Mouse (Mus musculus): ENCODE results near the gene Ccdc62. TPM values are rescaled to one million over a fixed set of nuclear protein-coding genes. Genes with fewer than 3 reads are reported as not detected.

Ccdc62 gene
- polyA plus RNA-seq, 1 experiment from 2014 or later = 5.5 TPM

- Histone ChIP-seq H3K36me3 (ENCODE audit: control insufficient read depth, insufficient read depth, low read length) (peaks cover 69% of the 10 kb centered on the region), H3K9ac (ENCODE audit: low read length) (no peak within 1 kb of the TSS), H3K9me3 (ENCODE audit: control insufficient read depth, low read length) (no peaks in the 10 kb centered on the region), H3K4me3 (ENCODE audit: low read depth, low read length) (no peak within 1 kb of the TSS), H3K4me2 (ENCODE audit: low read length) (no peak within 1 kb of the TSS), H3K27ac (ENCODE audit: low read depth) (no peak within 1 kb of the TSS), H3K27me3 (replicated peaks; ENCODE audit: control insufficient read depth, insufficient read depth, low read length) (no peaks in the 10 kb centered on the region), H3K4me1 (replicated peaks; ENCODE audit: control insufficient read depth, insufficient read depth, low read length) (peaks cover 4% of the 10 kb centered on the region; the same call in 1 of the 2 replicates)
- no peak for DNase-seq (ENCODE audit: low spot score)
- WGBS = 93% methylated on average over 9 of the region's 9 CpGs
- no peak for ATAC-seq (replicated peaks; ENCODE audit: low FRiP score, low TSS enrichment, low read depth)
Measured at GRCm38 (mm10) chr5:123927118-123927517, 3.4 kb upstream of the Ccdc62 start, which contains the start of gene Gm43518. Gene Gm43518 (plus strand): TSS chr5:123927418.

GRCm38 (mm10) chr5:123931131-123931530 lies 652 bp downstream of the Ccdc62 start:
- Histone ChIP-seq H3K27me3 (replicated peaks; ENCODE audit: control insufficient read depth, insufficient read depth, low read length) (no peaks in the 10 kb centered on the region), H3K4me1 (replicated peaks; ENCODE audit: control insufficient read depth, insufficient read depth, low read length) (peaks cover 4% of the 10 kb centered on the region; the same call in 1 of the 2 replicates), H3K4me2 (ENCODE audit: low read length) (peak overlapping the region; percentile 85), H3K9me3 (ENCODE audit: control insufficient read depth, low read length) (no peaks in the 10 kb centered on the region), H3K27ac (ENCODE audit: low read depth) (peak overlapping the region; percentile 81; the same call in 1 of the 2 replicates), H3K9ac (ENCODE audit: low read length) (peak overlapping the region; percentile 96), H3K4me3 (ENCODE audit: low read depth, low read length) (peak overlapping the region; percentile 87), H3K36me3 (ENCODE audit: control insufficient read depth, insufficient read depth, low read length) (peaks cover 29% of the 10 kb centered on the region)
- ATAC-seq (replicated peaks; ENCODE audit: low FRiP score, low TSS enrichment, low read depth) (no peak), DNase-seq (ENCODE audit: low spot score) (no peak)
- WGBS = 52% methylated on average over 13 of the region's 13 CpGs

DNA sequence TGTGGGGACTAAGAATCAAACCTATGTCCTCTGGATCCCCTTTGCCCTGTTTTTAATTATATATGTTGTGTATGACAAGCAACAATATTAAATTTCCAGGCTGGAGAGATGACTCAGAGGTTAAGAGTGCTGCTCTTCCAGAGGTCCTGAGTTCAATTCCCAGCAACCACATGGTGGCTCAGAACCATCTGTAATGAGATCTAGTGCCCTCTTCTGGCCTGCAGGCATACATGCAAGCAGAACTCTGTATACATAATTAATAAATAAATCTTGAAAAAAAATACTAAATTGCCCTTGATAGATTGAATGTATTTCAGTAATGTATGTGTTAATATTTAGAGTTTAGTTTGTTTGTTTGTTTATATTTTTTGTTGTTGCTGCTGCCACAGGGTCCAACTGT lies 2.4 kb downstream of the Ccdc62 start:
- Histone ChIP-seq H3K9ac (ENCODE audit: low read length) (no peak overlapping the region), H3K27ac (ENCODE audit: low read depth) (no peak overlapping the region), H3K4me3 (ENCODE audit: low read depth, low read length) (no peak overlapping the region), H3K27me3 (replicated peaks; ENCODE audit: control insufficient read depth, insufficient read depth, low read length) (no peaks in the 10 kb centered on the region), H3K36me3 (ENCODE audit: control insufficient read depth, insufficient read depth, low read length) (peaks cover 11% of the 10 kb centered on the region), H3K4me2 (ENCODE audit: low read length) (no peak overlapping the region), H3K4me1 (replicated peaks; ENCODE audit: control insufficient read depth, insufficient read depth, low read length) (peaks cover 4% of the 10 kb centered on the region; the same call in 1 of the 2 replicates), H3K9me3 (ENCODE audit: control insufficient read depth, low read length) (no peaks in the 10 kb centered on the region)
- ATAC-seq (replicated peaks; ENCODE audit: low FRiP score, low TSS enrichment, low read depth) (no peak), DNase-seq (ENCODE audit: low spot score) (no peak)

GRCm38 (mm10) chr5:123933556-123933955 lies 3.1 kb downstream of the Ccdc62 start:
- WGBS = 87% methylated on average over 12 of the region's 12 CpGs
- peaks cover 5% of the 10 kb centered on the region for H3K36me3 ChIP-seq (ENCODE audit: control insufficient read depth, insufficient read depth, low read length)
- H3K4me2 ChIP-seq (ENCODE audit: low read length) = no peak overlapping the region
- no peak overlapping the region for H3K9ac ChIP-seq (ENCODE audit: low read length)
- H3K27ac ChIP-seq (ENCODE audit: low read depth) = no peak overlapping the region
- peaks cover 4% of the 10 kb centered on the region; the same call in 1 of the 2 replicates for H3K4me1 ChIP-seq (replicated peaks; ENCODE audit: control insufficient read depth, insufficient read depth, low read length)
- no peak for DNase-seq (ENCODE audit: low spot score)
- ATAC-seq (replicated peaks; ENCODE audit: low FRiP score, low TSS enrichment, low read depth) = no peak
- H3K4me3 ChIP-seq (ENCODE audit: low read depth, low read length) = no peak overlapping the region
- no peaks in the 10 kb centered on the region for H3K27me3 ChIP-seq (replicated peaks; ENCODE audit: control insufficient read depth, insufficient read depth, low read length)
- no peaks in the 10 kb centered on the region for H3K9me3 ChIP-seq (ENCODE audit: control insufficient read depth, low read length)

DNA sequence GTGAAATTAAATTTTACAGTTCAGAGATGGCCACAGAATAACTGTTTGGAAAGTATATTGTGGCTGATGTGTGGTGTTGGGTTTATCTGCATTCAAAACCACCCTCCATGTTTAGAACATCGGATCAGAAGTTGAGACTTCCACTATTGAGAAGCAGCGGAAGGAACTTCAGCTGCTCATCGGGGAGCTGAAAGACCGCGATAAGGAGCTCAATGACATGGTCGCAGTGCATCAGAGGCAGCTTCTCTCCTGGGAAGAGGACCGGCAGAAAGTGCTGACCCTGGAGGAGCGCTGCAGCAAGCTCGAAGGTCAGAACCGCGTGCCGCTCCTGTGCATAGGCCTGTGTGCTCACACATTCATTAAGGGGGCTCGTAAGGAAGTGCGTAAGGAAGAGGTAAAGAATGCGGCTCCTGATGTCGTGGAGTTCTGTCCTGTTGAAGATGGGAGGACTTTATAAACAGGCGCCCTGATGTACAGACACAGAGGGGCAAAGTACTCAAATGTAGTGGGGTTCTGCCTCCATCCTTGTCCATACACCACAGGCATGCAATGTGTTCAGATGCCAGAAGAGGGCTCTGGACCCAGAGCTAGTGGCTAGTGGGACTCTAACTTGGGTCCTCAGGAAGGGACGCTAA lies 3.6 kb downstream of the Ccdc62 start:
- DNase-seq (ENCODE audit: low spot score) (no peak), ATAC-seq (replicated peaks; ENCODE audit: low FRiP score, low TSS enrichment, low read depth) (no peak)
- Histone ChIP-seq H3K27ac (ENCODE audit: low read depth) (no peak overlapping the region), H3K4me3 (ENCODE audit: low read depth, low read length) (no peak overlapping the region), H3K27me3 (replicated peaks; ENCODE audit: control insufficient read depth, insufficient read depth, low read length) (no peaks in the 10 kb centered on the region), H3K36me3 (ENCODE audit: control insufficient read depth, insufficient read depth, low read length) (peaks cover under 1% of the 10 kb centered on the region; the same call in 1 of the 2 replicates), H3K4me1 (replicated peaks; ENCODE audit: control insufficient read depth, insufficient read depth, low read length) (peaks cover 4% of the 10 kb centered on the region; the same call in 1 of the 2 replicates), H3K4me2 (ENCODE audit: low read length) (no peak overlapping the region), H3K9me3 (ENCODE audit: control insufficient read depth, low read length) (no peaks in the 10 kb centered on the region), H3K9ac (ENCODE audit: low read length) (no peak overlapping the region)
- WGBS = 38% methylated on average over 18 of the region's 18 CpGs

DNA sequence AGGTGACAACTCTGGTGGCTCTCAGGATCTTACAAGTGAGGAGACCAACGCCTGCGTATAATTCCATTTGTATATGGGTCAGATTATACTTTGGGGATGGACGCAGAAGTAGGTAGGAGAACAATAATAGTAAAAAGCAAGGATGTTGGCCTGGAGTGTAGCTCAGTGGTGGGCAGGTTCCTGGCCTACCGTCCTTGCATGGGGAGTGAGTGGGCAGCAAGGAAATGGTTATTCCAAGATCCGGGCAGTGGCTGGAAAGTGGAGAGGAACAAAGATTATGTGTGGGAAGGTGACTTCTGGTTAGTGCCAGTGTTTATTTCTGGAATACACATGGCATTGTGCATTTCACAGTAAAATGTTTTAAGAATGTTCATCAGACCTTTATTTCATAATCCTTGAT lies 5.5 kb downstream of the Ccdc62 start:
- DNase-seq (ENCODE audit: low spot score) (no peak), ATAC-seq (replicated peaks; ENCODE audit: low FRiP score, low TSS enrichment, low read depth) (no peak)
- Histone ChIP-seq H3K27me3 (replicated peaks; ENCODE audit: control insufficient read depth, insufficient read depth, low read length) (no peaks in the 10 kb centered on the region), H3K4me1 (replicated peaks; ENCODE audit: control insufficient read depth, insufficient read depth, low read length) (peaks cover 4% of the 10 kb centered on the region; the same call in 1 of the 2 replicates), H3K36me3 (ENCODE audit: control insufficient read depth, insufficient read depth, low read length) (no peaks in the 10 kb centered on the region), H3K27ac (ENCODE audit: low read depth) (no peak overlapping the region), H3K9ac (ENCODE audit: low read length) (no peak overlapping the region), H3K4me2 (ENCODE audit: low read length) (no peak overlapping the region), H3K4me3 (ENCODE audit: low read depth, low read length) (no peak overlapping the region), H3K9me3 (ENCODE audit: control insufficient read depth, low read length) (no peaks in the 10 kb centered on the region)
- 89% methylated on average over 5 of the region's 5 CpGs for WGBS

- Histone ChIP-seq H3K4me3 (ENCODE audit: low read depth, low read length) (no peak overlapping the region), H3K27me3 (replicated peaks; ENCODE audit: control insufficient read depth, insufficient read depth, low read length) (no peaks in the 10 kb centered on the region), H3K4me1 (replicated peaks; ENCODE audit: control insufficient read depth, insufficient read depth, low read length) (no peaks in the 10 kb centered on the region), H3K36me3 (ENCODE audit: control insufficient read depth, insufficient read depth, low read length) (no peaks in the 10 kb centered on the region), H3K9me3 (ENCODE audit: control insufficient read depth, low read length) (no peaks in the 10 kb centered on the region), H3K27ac (ENCODE audit: low read depth) (no peak overlapping the region), H3K4me2 (ENCODE audit: low read length) (no peak overlapping the region), H3K9ac (ENCODE audit: low read length) (no peak overlapping the region)
- 84% methylated on average over 5 of the region's 5 CpGs for WGBS
- DNase-seq (ENCODE audit: low spot score) (no peak), ATAC-seq (replicated peaks; ENCODE audit: low FRiP score, low TSS enrichment, low read depth) (no peak)
Measured at GRCm38 (mm10) chr5:123938479-123938878, 8.0 kb downstream of the Ccdc62 start.

DNA sequence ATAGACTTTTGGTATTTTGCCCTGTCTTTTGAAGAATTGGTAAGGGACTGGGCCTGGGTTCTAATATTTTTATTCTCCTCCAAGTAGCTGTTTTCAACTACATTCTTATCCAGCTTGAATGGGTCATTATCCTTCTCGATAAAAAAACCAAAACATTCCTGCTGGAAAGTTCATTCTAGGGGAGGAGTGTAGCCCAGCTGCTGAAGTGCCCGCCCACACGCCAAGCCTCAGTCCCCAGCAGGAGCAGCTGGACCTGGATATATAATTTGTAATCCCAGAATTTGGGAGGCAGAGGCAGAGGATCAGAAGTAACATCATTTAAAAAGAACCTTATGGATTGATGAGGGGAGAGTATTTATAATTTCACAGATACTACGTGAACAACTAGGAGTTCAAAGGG lies 16.1 kb downstream of the Ccdc62 start:
- Histone ChIP-seq H3K27me3 (replicated peaks; ENCODE audit: control insufficient read depth, insufficient read depth, low read length) (no peaks in the 10 kb centered on the region), H3K4me2 (ENCODE audit: low read length) (no peak overlapping the region), H3K36me3 (ENCODE audit: control insufficient read depth, insufficient read depth, low read length) (no peaks in the 10 kb centered on the region), H3K4me3 (ENCODE audit: low read depth, low read length) (no peak overlapping the region), H3K4me1 (replicated peaks; ENCODE audit: control insufficient read depth, insufficient read depth, low read length) (no peaks in the 10 kb centered on the region; the same call in 1 of the 2 replicates), H3K9ac (ENCODE audit: low read length) (no peak overlapping the region), H3K9me3 (ENCODE audit: control insufficient read depth, low read length) (no peaks in the 10 kb centered on the region), H3K27ac (ENCODE audit: low read depth) (no peak overlapping the region)
- 59% methylated on average over 4 of the region's 4 CpGs for whole genome bisulfite sequencing
- ATAC-seq (replicated peaks; ENCODE audit: low FRiP score, low TSS enrichment, low read depth) (no peak), DNase-seq (ENCODE audit: low spot score) (no peak)
